Mouse (Mus musculus) stomach, embryonic 15.5 days (tissue): ENCODE data around the gene Ier2. TPM values are rescaled to one million over a fixed set of nuclear protein-coding genes. Genes with fewer than 3 reads are reported as not detected.
A peak's percentile ranks its signal among the peaks of the same experiment; 100 is the strongest.
"Not testable (repeated sequence)": the region's sequence is repeated elsewhere in the genome, so short reads cannot be mapped to it uniquely, and the experiment has no call there.

Source experiments
- ATAC-seq: fragments of 200-750 bp; cut with Nextera tagmentation; 2 replicates; pipeline ENCODE4 v1.8.0; 2017; ENCODE audit warnings: low read depth, moderate number of reproducible peaks, moderate TSS enrichment; ENCODE audit not compliant: insufficient read depth, low FRiP score
- H3K27ac ChIP-seq: fragments of 300-500 bp; sonication (generic); 2 replicates; pipeline ENCODE4 v1.5.1; 2015; ENCODE audit warnings: mild to moderate bottlenecking, inconsistent platforms
- H3K27me3 ChIP-seq: fragments of 300-500 bp; sonication (generic); replicated peaks from 2 replicates; pipeline ENCODE4 v1.6.1; 2015; ENCODE audit warnings: inconsistent platforms
- H3K36me3 ChIP-seq: fragments of 300-500 bp; sonication (generic); 2 replicates; pipeline ENCODE4 v1.6.1; 2015; ENCODE audit warnings: inconsistent platforms
- H3K4me1 ChIP-seq: fragments of 300-500 bp; sonication (generic); 2 replicates; pipeline ENCODE4 v1.6.1; 2015; ENCODE audit warnings: inconsistent platforms
- H3K4me2 ChIP-seq: fragments of 300-500 bp; sonication (generic); 2 replicates; pipeline ENCODE4 v1.6.1; 2015; ENCODE audit warnings: mild to moderate bottlenecking, inconsistent platforms
- H3K4me3 ChIP-seq: fragments of 300-500 bp; sonication (generic); replicated peaks from 2 replicates; pipeline ENCODE4 v1.5.1; 2015; ENCODE audit warnings: inconsistent platforms
- H3K9ac ChIP-seq: fragments of 300-500 bp; sonication (generic); 2 replicates; pipeline ENCODE4 v1.6.1; 2015; ENCODE audit warnings: inconsistent platforms
- H3K9me3 ChIP-seq: fragments of 300-500 bp; sonication (generic); 2 replicates; pipeline ENCODE4 v1.6.1; 2016; ENCODE audit warnings: inconsistent platforms
- WGBS: fragments of 180-500 bp; shearing (Covaris S2); methylation state at CpG from one replicate; pipeline ENCODE4 v1.1.7; 2015; 5-methylcytosine and 5-hydroxymethylcytosine counted together
- polyA plus RNA-seq: library from polyadenylated mRNA; unstranded; fragments of >200 nt; fragmentation: Nextera tagmentation; extraction: Ambion mirVana; gene quantifications from 2 replicates; pipeline ENCODE4 v1.2.1, GENCODE M21; 2015

The Ier2 gene
- polyA plus RNA-seq, 1 experiment from 2014 or later, result 86.4 TPM

- WGBS, result 82% methylated on average over 6 of the region's 6 CpGs
- no peak overlapping the region for H3K9ac ChIP-seq
- H3K4me1 ChIP-seq, result peaks cover 8% of the 10 kb centered on the region; the same call in 1 of the 2 replicates
- H3K9me3 ChIP-seq, result no peaks in the 10 kb centered on the region
- no peak for ATAC-seq
- no peak overlapping the region for H3K4me3 ChIP-seq
- no peak overlapping the region for H3K27ac ChIP-seq
- peaks cover 51% of the 10 kb centered on the region for H3K36me3 ChIP-seq
- H3K27me3 ChIP-seq, result no peaks in the 10 kb centered on the region
- H3K4me2 ChIP-seq, result no peak overlapping the region
Measured at GRCm38 (mm10) chr8:84695140-84695539, 32.5 kb upstream of the Ier2 start.

DNA sequence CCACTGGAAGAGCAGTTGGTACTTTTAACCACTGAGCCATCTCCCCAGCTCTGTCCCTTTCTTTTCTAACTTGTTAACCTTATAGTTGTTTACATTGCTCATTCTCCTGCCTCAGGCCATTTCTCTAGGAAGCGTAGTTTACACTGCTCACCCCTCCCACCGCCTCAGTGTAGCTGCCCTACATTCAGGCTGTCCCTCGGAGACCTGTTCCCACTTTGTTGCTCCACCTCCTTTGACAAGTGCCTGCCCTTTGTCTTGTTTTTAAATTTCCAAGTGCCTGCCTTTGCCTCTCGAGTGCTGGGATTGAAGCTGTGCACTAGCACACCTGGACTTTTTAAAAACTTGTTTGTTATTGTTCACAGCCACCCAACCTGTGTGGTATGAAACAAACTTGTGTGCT, 30.7 kb upstream of the Ier2 start:
- Histone ChIP-seq H3K4me1 (peaks cover 19% of the 10 kb centered on the region), H3K4me3 (no peak overlapping the region), H3K9ac (no peak overlapping the region), H3K36me3 (peaks cover 40% of the 10 kb centered on the region), H3K4me2 (no peak overlapping the region), H3K9me3 (no peaks in the 10 kb centered on the region), H3K27ac (no peak overlapping the region), H3K27me3 (no peaks in the 10 kb centered on the region)
- no peak for ATAC-seq
- 63% methylated on average over 4 of the region's 4 CpGs for WGBS

GRCm38 (mm10) chr8:84689091-84689915, 26.7 kb upstream of the Ier2 start:
- H3K4me3 ChIP-seq, result peak overlapping the region; percentile 92
- no peaks in the 10 kb centered on the region for H3K27me3 ChIP-seq
- under 1% methylated on average over 46 of the region's 47 CpGs for WGBS
- peak overlapping the region; percentile 80 for H3K9ac ChIP-seq
- H3K4me1 ChIP-seq, result peaks cover 40% of the 10 kb centered on the region
- peak; percentile 86 for ATAC-seq
- no peaks in the 10 kb centered on the region for H3K9me3 ChIP-seq
- peaks cover 18% of the 10 kb centered on the region; the same call in 1 of the 2 replicates for H3K36me3 ChIP-seq
- peak overlapping the region; percentile 88 for H3K4me2 ChIP-seq
- H3K27ac ChIP-seq, result peak overlapping the region; percentile 68

GRCm38 (mm10) chr8:84687705-84688100, 25.1 kb upstream of the Ier2 start, which contains the start of gene Nacc1:
Gene Nacc1, minus strand, starts transcription at chr8:84687862.
- Histone ChIP-seq H3K4me2 (peak within 1 kb of the TSS; percentile 81), H3K4me3 (peak within 1 kb of the TSS; percentile 100), H3K27me3 (no peaks in the 10 kb centered on the region), H3K36me3 (peaks cover 12% of the 10 kb centered on the region; the same call in 1 of the 2 replicates), H3K27ac (peak within 1 kb of the TSS; percentile 94), H3K4me1 (peaks cover 40% of the 10 kb centered on the region), H3K9ac (peak within 1 kb of the TSS; percentile 100), H3K9me3 (no peaks in the 10 kb centered on the region)
- ATAC-seq, result peak; percentile 85
- WGBS, result under 1% methylated on average over 24 of the region's 37 CpGs

GRCm38 (mm10) chr8:84687003-84687704, 24.5 kb upstream of the Ier2 start:
- H3K9ac ChIP-seq, result peak overlapping the region; percentile 100
- WGBS, result under 1% methylated on average over 57 of the region's 62 CpGs
- H3K4me1 ChIP-seq, result peaks cover 40% of the 10 kb centered on the region
- H3K9me3 ChIP-seq, result no peaks in the 10 kb centered on the region
- H3K4me3 ChIP-seq, result peak overlapping the region; percentile 100
- peak overlapping the region; percentile 81 for H3K4me2 ChIP-seq
- H3K27ac ChIP-seq, result peak overlapping the region; percentile 94
- 0 out of 2 replicates have a peak, but pooled peaks cover 14% of the 10 kb centered on the region for H3K36me3 ChIP-seq
- ATAC-seq, result peak; percentile 24
- no peaks in the 10 kb centered on the region for H3K27me3 ChIP-seq

- H3K4me3 ChIP-seq, result peak within 1 kb of the TSS; percentile 100
- no peaks in the 10 kb centered on the region for H3K9me3 ChIP-seq
- no peaks in the 10 kb centered on the region for H3K27me3 ChIP-seq
- H3K36me3 ChIP-seq, result 0 out of 2 replicates have a peak, but pooled peaks cover 13% of the 10 kb centered on the region
- peak within 1 kb of the TSS; percentile 100 for H3K9ac ChIP-seq
- H3K4me1 ChIP-seq, result peaks cover 40% of the 10 kb centered on the region
- ATAC-seq, result no peak; the same call in 1 of the 2 replicates
- peak within 1 kb of the TSS; percentile 81 for H3K4me2 ChIP-seq
- 7% methylated on average over 20 of the region's 20 CpGs for WGBS
- peak within 1 kb of the TSS; percentile 94 for H3K27ac ChIP-seq
Measured at GRCm38 (mm10) chr8:84686191-84687002, 23.7 kb upstream of the Ier2 start, which contains the start of gene Trmt1. Gene Trmt1, plus strand, starts transcription at chr8:84686307.

DNA sequence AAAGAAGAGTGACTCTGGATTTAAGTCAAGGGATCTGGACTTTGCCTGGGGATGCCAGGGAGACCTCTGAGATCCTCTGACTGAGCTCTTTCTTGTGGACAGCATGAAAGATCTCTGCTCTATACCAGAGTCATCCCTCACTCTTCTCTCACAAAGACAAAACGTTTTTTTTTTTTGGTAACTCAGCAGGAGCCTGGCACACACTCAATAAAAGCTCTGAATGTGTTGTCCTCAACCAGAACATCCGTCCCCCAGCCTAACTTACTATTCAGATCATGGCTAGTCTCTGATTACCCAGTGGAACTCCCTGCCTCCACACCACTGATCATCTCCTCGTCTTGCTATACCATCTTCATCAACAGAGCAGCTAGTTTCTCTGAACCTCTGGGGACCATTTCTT, 21.9 kb upstream of the Ier2 start:
- 58% methylated on average over 3 of the region's 3 CpGs for WGBS
- no peak for ATAC-seq
- Histone ChIP-seq H3K27me3 (no peaks in the 10 kb centered on the region), H3K9me3 (no peaks in the 10 kb centered on the region), H3K36me3 (0 out of 2 replicates have a peak, but pooled peaks cover 9% of the 10 kb centered on the region), H3K4me1 (peaks cover 27% of the 10 kb centered on the region), H3K9ac (no peak overlapping the region), H3K27ac (no peak overlapping the region), H3K4me2 (no peak overlapping the region), H3K4me3 (no peak overlapping the region)

- H3K9me3 ChIP-seq, result no peaks in the 10 kb centered on the region
- 86% methylated on average over 2 of the region's 2 CpGs for WGBS
- 0 out of 2 replicates have a peak, but pooled peaks cover 9% of the 10 kb centered on the region for H3K36me3 ChIP-seq
- H3K27ac ChIP-seq, result no peak overlapping the region
- H3K4me2 ChIP-seq, result no peak overlapping the region
- no peak overlapping the region for H3K4me3 ChIP-seq
- no peaks in the 10 kb centered on the region for H3K27me3 ChIP-seq
- no peak overlapping the region for H3K9ac ChIP-seq
- no peak for ATAC-seq
- peaks cover 18% of the 10 kb centered on the region for H3K4me1 ChIP-seq
Measured at GRCm38 (mm10) chr8:84682257-84682656, 19.6 kb upstream of the Ier2 start.

DNA sequence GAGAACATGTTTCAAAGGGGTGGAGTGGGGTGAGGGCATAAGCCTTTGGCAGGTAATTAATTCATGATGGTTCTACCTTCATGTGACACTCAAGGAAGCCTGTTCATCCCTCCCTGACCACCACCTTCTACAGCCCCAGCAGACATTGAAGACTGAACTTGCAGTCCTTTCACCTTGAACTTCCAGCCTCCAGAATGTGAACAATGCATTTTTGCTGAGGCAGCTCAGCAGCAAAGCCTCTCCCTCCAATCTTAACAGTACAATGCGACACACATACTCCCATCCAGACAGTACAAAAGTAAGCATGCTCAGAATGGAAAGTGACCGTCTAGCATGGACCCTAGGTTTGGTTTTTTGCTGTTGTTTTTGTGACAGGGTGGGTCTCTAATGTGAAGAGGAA, 18.8 kb upstream of the Ier2 start:
- no peak overlapping the region for H3K27ac ChIP-seq
- H3K36me3 ChIP-seq, result 0 out of 2 replicates have a peak, but pooled peaks cover 9% of the 10 kb centered on the region
- WGBS, result 68% methylated on average over 2 of the region's 2 CpGs
- no peak for ATAC-seq
- no peaks in the 10 kb centered on the region for H3K27me3 ChIP-seq
- H3K4me3 ChIP-seq, result no peak overlapping the region
- no peak overlapping the region for H3K9ac ChIP-seq
- H3K4me2 ChIP-seq, result no peak overlapping the region
- peaks cover 15% of the 10 kb centered on the region for H3K4me1 ChIP-seq
- H3K9me3 ChIP-seq, result no peaks in the 10 kb centered on the region

DNA sequence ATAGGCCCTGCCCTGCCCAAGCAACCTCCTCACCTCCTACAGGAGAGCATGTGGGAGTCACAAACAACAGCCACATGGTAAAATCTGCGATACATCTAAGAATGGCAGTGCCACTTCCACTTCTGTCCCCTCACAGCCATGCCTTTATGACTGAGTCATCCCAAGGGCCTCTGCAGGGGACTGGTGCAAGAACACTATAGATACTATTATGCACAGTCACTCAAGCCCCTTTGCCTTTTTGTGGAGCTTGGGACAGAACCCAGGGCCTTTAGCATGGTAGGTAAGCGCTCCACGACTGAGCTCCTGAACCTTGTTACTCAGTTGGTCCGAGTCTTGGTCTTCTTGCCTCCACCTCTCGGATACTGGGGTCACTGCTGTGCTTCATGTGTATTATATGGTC, 14.7 kb upstream of the Ier2 start:
- Histone ChIP-seq H3K9ac (no peak overlapping the region), H3K27ac (no peak overlapping the region), H3K4me2 (no peak overlapping the region), H3K4me1 (no peaks in the 10 kb centered on the region), H3K9me3 (no peaks in the 10 kb centered on the region), H3K4me3 (no peak overlapping the region), H3K36me3 (peaks cover 22% of the 10 kb centered on the region), H3K27me3 (no peaks in the 10 kb centered on the region)
- ATAC-seq, result no peak
- WGBS, result 93% methylated on average over 5 of the region's 5 CpGs

DNA sequence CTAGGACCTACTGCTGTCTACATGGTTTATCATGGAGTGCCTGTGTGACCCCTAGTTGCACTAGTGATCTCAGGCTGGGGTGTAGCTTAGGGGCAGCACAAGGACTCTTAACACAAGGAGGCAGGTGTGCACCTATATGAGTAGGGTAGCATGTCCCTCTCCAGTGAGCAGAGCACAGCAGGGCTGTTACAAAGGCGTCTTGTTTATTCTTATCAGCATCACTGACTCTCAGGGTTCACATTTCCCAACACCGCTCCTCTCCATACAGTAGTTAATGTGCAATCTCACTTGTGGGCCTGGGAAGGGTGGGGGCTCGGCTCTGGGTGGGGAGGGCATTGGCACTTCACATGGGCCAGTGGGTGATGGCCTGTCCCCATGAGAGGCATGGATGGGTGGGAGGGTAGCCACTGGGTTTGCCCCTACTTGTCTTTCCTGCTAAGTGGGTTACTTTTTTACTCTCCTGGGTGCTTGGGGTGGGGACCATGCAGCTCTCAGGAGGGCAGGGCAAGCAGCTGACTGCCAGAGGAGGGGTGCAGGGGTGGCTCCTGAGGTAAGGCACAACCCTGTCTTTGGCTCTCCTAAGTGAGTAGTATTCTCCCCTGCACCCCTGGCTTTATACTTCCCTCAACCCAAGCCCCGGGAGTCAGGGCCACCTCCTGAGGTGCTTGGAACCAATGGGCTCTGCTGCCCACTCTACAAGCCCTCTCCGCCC, 7.8 kb upstream of the Ier2 start:
- not testable (repeated sequence) for H3K4me2 ChIP-seq
- 78% methylated on average over 5 of the region's 5 CpGs for WGBS

More for the DNA sequence above, 7.8 kb upstream of the Ier2 start:
- H3K27me3 ChIP-seq, H3K4me1 ChIP-seq, H3K4me3 ChIP-seq, H3K9me3 ChIP-seq, H3K9ac ChIP-seq: not testable (repeated sequence)
- Histone ChIP-seq H3K36me3 (peaks cover 29% of the 10 kb centered on the region), H3K27ac (peak overlapping the region; percentile 44; the same call in 1 of the 2 replicates)
- ATAC-seq, result peak; percentile 15; the same call in 1 of the 2 replicates
